Mouse (Mus musculus) small intestine, adult 2 months (tissue): Measurements from ENCODE around the gene Wnk4.

Experiments used
- CTCF ChIP-seq: fragments of 200-500 bp; IDR thresholded peaks from 2 replicates; pipeline ENCODE4 v1.5.1; 2012; ENCODE audit warnings: low read depth, mild to moderate bottlenecking, control low read depth, inconsistent platforms, low read length, moderate library complexity, mixed read lengths; ENCODE audit not compliant: insufficient replicate concordance, insufficient read length; ENCODE audit errors: extremely low read depth
- POLR2A ChIP-seq: fragments of 200-500 bp; IDR thresholded peaks from 2 replicates; pipeline ENCODE4 v1.6.1; 2012; ENCODE audit warnings: low read depth, mild to moderate bottlenecking, control low read depth, inconsistent platforms, low read length, moderate library complexity

DNA sequence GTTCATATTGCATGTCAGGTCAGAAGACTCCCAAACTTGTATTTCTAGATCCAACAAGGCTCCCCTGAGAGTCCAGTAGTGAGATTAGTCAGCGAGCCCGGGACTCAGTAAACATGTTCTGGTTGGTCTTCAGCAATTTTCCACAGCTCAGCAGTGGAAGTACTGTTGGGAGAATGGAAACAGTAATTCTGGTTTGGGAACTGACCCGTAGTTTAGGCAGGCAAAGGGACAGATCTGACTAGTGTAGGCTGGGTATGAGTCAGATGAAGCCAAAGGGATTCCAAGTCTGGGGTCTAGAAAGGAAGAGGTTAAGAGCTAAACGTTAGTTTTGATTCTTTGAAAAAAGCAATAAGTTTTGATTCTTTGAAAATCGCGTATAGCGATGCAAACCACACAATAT lies 7.4 kb upstream of the Wnk4 start:
- TF ChIP-seq CTCF (no peak), POLR2A (no peak)
